Mouse (Mus musculus) right cerebral cortex, postnatal 14 days (tissue): ENCODE results near the gene Hhipl1.

ENCODE experiments used
- DNase-seq: peaks from one replicate; pipeline ENCODE4 v3.0.0; 2022

Hhipl1 gene

GRCm38 (mm10) chr12:108365868-108366267, 59.8 kb downstream of the Hhipl1 start:
- DNase-seq: no peak

- no peak for DNase-seq
These were observed 61.8 kb downstream of the Hhipl1 start for GRCm38 (mm10) chr12:108367909-108368308.

GRCm38 (mm10) chr12:108368921-108369320, 62.9 kb downstream of the Hhipl1 start:
- no peak for DNase-seq

GRCm38 (mm10) chr12:108370596-108371428, 64.7 kb downstream of the Hhipl1 start, which contains the start of gene Eml1:
TSS of gene Eml1 (plus strand) at chr12:108370957.
- no peak for DNase-seq

- DNase-seq: no peak
These were observed 65.3 kb downstream of the Hhipl1 start for GRCm38 (mm10) chr12:108371429-108371765.

GRCm38 (mm10) chr12:108372241-108372640, 66.2 kb downstream of the Hhipl1 start:
- DNase-seq: no peak

- DNase-seq: no peak
These were observed 67.5 kb downstream of the Hhipl1 start for GRCm38 (mm10) chr12:108373611-108374010.

- DNase-seq: no peak
These were observed 68.6 kb downstream of the Hhipl1 start for GRCm38 (mm10) chr12:108374689-108375088.

GRCm38 (mm10) chr12:108378379-108379133, 72.5 kb downstream of the Hhipl1 start:
- DNase-seq: no peak
